ENCODE assay signal across 14 mouse cellular contexts in genomic region chr6:42352486-42352846, GRCm38 (mm10). TPM values are rescaled to one million over a fixed set of nuclear protein-coding genes. Genes with fewer than 3 reads are reported as not detected.
DNase-seq lines count a peak whose midpoint lies in the region; ATAC-seq and TF ChIP-seq lines count a peak whose summit lies in the region.
"Had no signal": no experiment of that assay in that cellular context is flagged by ENCODE, and none has a peak within 500 bp of the region (broad histone marks: within the 10 kb centered on the region; RNA-seq: fewer than 3 reads in every experiment).

No protein-coding gene starts in this region.

- H3K9ac ChIP-seq in heart, embryonic 13.5 days = peak overlapping the region; percentile 100
- no peak overlapping the region for H3K9ac ChIP-seq in limb, embryonic 14.5 days (ENCODE audit: low read depth, low read length, severe bottlenecking)
- H3K9ac ChIP-seq in stomach, postnatal 0 days (ENCODE audit: low read length) = no peak overlapping the region
- H3K9ac ChIP-seq: forebrain, embryonic 15.5 days had no signal

- no peak for ATAC-seq in heart, embryonic 13.5 days (ENCODE audit: extremely low read depth, insufficient number of reproducible peaks, low FRiP score, low TSS enrichment)
- ATAC-seq in megakaryocyte, adult 5-6 weeks (ENCODE audit: poor library complexity, severe bottlenecking) = no peak
- no peak for ATAC-seq in limb, embryonic 14.5 days (ENCODE audit: low FRiP score, low read depth)
- no peak for ATAC-seq in stomach, postnatal 0 days (ENCODE audit: low FRiP score, low TSS enrichment)
- ATAC-seq: forebrain, embryonic 15.5 days had no signal

- no peak for DNase-seq in heart, adult 18-20 months
- DNase-seq in limb, embryonic 14.5 days (ENCODE audit: low spot score) = no peak
- no peak for DNase-seq in stomach, postnatal 0 days (ENCODE audit: low spot score)
- DNase-seq in retina, embryonic 14.5 days (ENCODE audit: low spot score) = no peak
- no peak for DNase-seq in ovary, postnatal 14 days (ENCODE audit: low spot score)
- DNase-seq: kidney, postnatal 4 days; right cerebral cortex, adult 18-20 months had no signal

- peak overlapping the region; percentile 100 for H3K27ac ChIP-seq in heart, embryonic 13.5 days (replicated peaks)
- no peak overlapping the region for H3K27ac ChIP-seq in limb, embryonic 14.5 days (replicated peaks; ENCODE audit: low read depth, low read length)
- H3K27ac ChIP-seq in stomach, postnatal 0 days (replicated peaks) = no peak overlapping the region
- H3K27ac ChIP-seq: forebrain, embryonic 15.5 days had no signal

- TF ChIP-seq EP300 in stomach, postnatal 0 days (optimal IDR thresholded peaks at IDR 0.05) = no peak

- no peak for TF ChIP-seq POLR2A in limb, embryonic 14.5 days (IDR thresholded peaks at IDR 0.05; ENCODE audit: borderline replicate concordance, extremely low read depth, insufficient read depth, insufficient read length)

- H3K4me1 ChIP-seq in heart, embryonic 13.5 days = peaks cover 75% of the 10 kb centered on the region
- H3K4me1 ChIP-seq in megakaryocyte, embryonic 14.5 days = peaks cover 83% of the 10 kb centered on the region
- peaks cover 38% of the 10 kb centered on the region for H3K4me1 ChIP-seq in limb, embryonic 14.5 days (ENCODE audit: control insufficient read depth, insufficient read depth, low read length)
- H3K4me1 ChIP-seq in stomach, postnatal 0 days (replicated peaks; ENCODE audit: control insufficient read depth, insufficient read depth) = peaks cover 15% of the 10 kb centered on the region

- H3K4me3 ChIP-seq in heart, embryonic 13.5 days = peak overlapping the region; percentile 94
- H3K4me3 ChIP-seq in megakaryocyte, embryonic 14.5 days (replicated peaks) = peak overlapping the region; percentile 98
- no peak overlapping the region for H3K4me3 ChIP-seq in limb, embryonic 14.5 days (replicated peaks; ENCODE audit: low read length)
- H3K4me3 ChIP-seq in stomach, postnatal 0 days (ENCODE audit: low read depth, low read length) = no peak overlapping the region
- H3K4me3 ChIP-seq: forebrain, embryonic 15.5 days had no signal

- H3K9me3 ChIP-seq in heart, embryonic 13.5 days = no peaks in the 10 kb centered on the region
- H3K9me3 ChIP-seq in megakaryocyte, embryonic 14.5 days = no peaks in the 10 kb centered on the region
- no peaks in the 10 kb centered on the region for H3K9me3 ChIP-seq in limb, embryonic 14.5 days (ENCODE audit: control insufficient read depth, low read length)
- H3K9me3 ChIP-seq in stomach, postnatal 0 days (ENCODE audit: control insufficient read depth, low read length) = no peaks in the 10 kb centered on the region
- H3K9me3 ChIP-seq: forebrain, embryonic 15.5 days had no signal

- H3K36me3 ChIP-seq in heart, embryonic 13.5 days = peaks cover 60% of the 10 kb centered on the region
- H3K36me3 ChIP-seq in megakaryocyte, embryonic 14.5 days (replicated peaks; ENCODE audit: low read length) = peaks cover 70% of the 10 kb centered on the region
- peaks cover 45% of the 10 kb centered on the region for H3K36me3 ChIP-seq in limb, embryonic 14.5 days (ENCODE audit: control insufficient read depth, insufficient read depth, low read length)
- peaks cover 12% of the 10 kb centered on the region for H3K36me3 ChIP-seq in stomach, postnatal 0 days (ENCODE audit: control insufficient read depth, insufficient read depth, low read length)

- peak overlapping the region; percentile 98 for H3K4me2 ChIP-seq in heart, embryonic 13.5 days
- peak overlapping the region; percentile 77 for H3K4me2 ChIP-seq in limb, embryonic 14.5 days (replicated peaks; ENCODE audit: low read depth, low read length, severe bottlenecking)
- H3K4me2 ChIP-seq in stomach, postnatal 0 days (replicated peaks; ENCODE audit: low read depth) = peak overlapping the region; percentile 90; the same call in 1 of the 2 replicates
- H3K4me2 ChIP-seq: forebrain, embryonic 15.5 days had no signal

- no peaks in the 10 kb centered on the region for H3K27me3 ChIP-seq in heart, embryonic 13.5 days (replicated peaks)
- H3K27me3 ChIP-seq in megakaryocyte, embryonic 14.5 days (replicated peaks) = no peaks in the 10 kb centered on the region
- H3K27me3 ChIP-seq in limb, embryonic 14.5 days (ENCODE audit: control insufficient read depth, insufficient read depth, low read length) = no peaks in the 10 kb centered on the region
- no peaks in the 10 kb centered on the region for H3K27me3 ChIP-seq in stomach, postnatal 0 days (ENCODE audit: control insufficient read depth, insufficient read depth, low read length)
- H3K27me3 ChIP-seq: forebrain, embryonic 15.5 days had no signal

- WGBS in heart, embryonic 13.5 days = 61% methylated on average over 1 of the region's 1 CpGs
- 93% methylated on average over 1 of the region's 1 CpGs for WGBS in limb, embryonic 14.5 days
- 96% methylated on average over 1 of the region's 1 CpGs for WGBS in stomach, postnatal 0 days

- no peak for TF ChIP-seq CTCF in stomach, postnatal 0 days (IDR thresholded peaks at IDR 0.05; ENCODE audit: low read depth)

RNA-seq across cellular contexts. Expression of gene Zyx, which starts 3.0 kb away (rescaled TPM):
- 156 and 173 TPM in 2 replicates for polyA plus RNA-seq in heart, embryonic 13.5 days (2015; fragmentation: Nextera tagmentation; extraction: Ambion mirVana)
- total RNA-seq in heart, adult 18-20 months (2021) = 10 to 100 TPM; 50.2 to 51.8 TPM
- polyA plus RNA-seq in megakaryocyte, embryonic 14.5 days (2012; ENCODE audit: insufficient read depth, low replicate concordance) = 8,612 and 27,789 TPM in 2 replicates
- total RNA-seq in megakaryocyte, adult 5-6 weeks (2015) = 411 and 420 TPM in 2 replicates
- 117 and 131 TPM in 2 replicates for total RNA-seq in megakaryocyte, adult 5-6 weeks (2017)
- 176 and 232 TPM in 2 replicates for polyA plus RNA-seq in limb, embryonic 14.5 days (2012; rRNA removed)
- polyA plus RNA-seq in limb, embryonic 14.5 days (2014; fragmentation: Nextera tagmentation; extraction: Ambion mirVana) = 152 and 159 TPM in 2 replicates
- polyA plus RNA-seq in stomach, postnatal 0 days (2015; fragmentation: Nextera tagmentation; extraction: Ambion mirVana) = 60.5 and 68.0 TPM in 2 replicates

RNA-seq across cellular contexts. Expression of gene Epha1, which starts 20.6 kb away (rescaled TPM):
- 3.3 and 3.4 TPM in 2 replicates for polyA plus RNA-seq in heart, embryonic 13.5 days (2015; fragmentation: Nextera tagmentation; extraction: Ambion mirVana)
- total RNA-seq in heart, adult 18-20 months (2021) = under 1 TPM; 0.20 to 0.26 TPM
- polyA plus RNA-seq in megakaryocyte, embryonic 14.5 days (2012; ENCODE audit: insufficient read depth, low replicate concordance) = not detected in 2 replicates
- not detected in 2 replicates for total RNA-seq in megakaryocyte, adult 5-6 weeks (2015)
- total RNA-seq in megakaryocyte, adult 5-6 weeks (2017) = not detected in 2 replicates
- 17.7 and 18.3 TPM in 2 replicates for polyA plus RNA-seq in limb, embryonic 14.5 days (2012; rRNA removed)
- 7.4 and 8.8 TPM in 2 replicates for polyA plus RNA-seq in limb, embryonic 14.5 days (2014; fragmentation: Nextera tagmentation; extraction: Ambion mirVana)
- polyA plus RNA-seq in stomach, postnatal 0 days (2015; fragmentation: Nextera tagmentation; extraction: Ambion mirVana) = 19.9 and 20.1 TPM in 2 replicates
- total RNA-seq: common myeloid progenitor, adult 5-6 weeks had no signal

RNA-seq across cellular contexts. Expression of gene Fam131b, which starts 28.0 kb away (rescaled TPM):
- 0.17 TPM in 2 replicates for polyA plus RNA-seq in heart, embryonic 13.5 days (2015; fragmentation: Nextera tagmentation; extraction: Ambion mirVana)
- under 1 TPM; 0.35 to 0.44 TPM for total RNA-seq in heart, adult 18-20 months (2021)
- 0.41 TPM in 1 of 2 replicates, not detected in the other for polyA plus RNA-seq in megakaryocyte, embryonic 14.5 days (2012; ENCODE audit: insufficient read depth, low replicate concordance)
- total RNA-seq in megakaryocyte, adult 5-6 weeks (2015) = not detected in 2 replicates
- total RNA-seq in megakaryocyte, adult 5-6 weeks (2017) = not detected in 2 replicates
- polyA plus RNA-seq in limb, embryonic 14.5 days (2012; rRNA removed) = 2.9 and 3.6 TPM in 2 replicates
- polyA plus RNA-seq in limb, embryonic 14.5 days (2014; fragmentation: Nextera tagmentation; extraction: Ambion mirVana) = 0.29 and 0.47 TPM in 2 replicates
- polyA plus RNA-seq in stomach, postnatal 0 days (2015; fragmentation: Nextera tagmentation; extraction: Ambion mirVana) = 0.10 and 0.12 TPM in 2 replicates
- total RNA-seq: common myeloid progenitor, adult 5-6 weeks; hematopoietic stem cell, adult 5-6 weeks had no signal

RNA-seq across cellular contexts. Expression of gene Tas2r143, which starts 47.6 kb away (rescaled TPM):
- not detected in 2 replicates for polyA plus RNA-seq in heart, embryonic 13.5 days (2015; fragmentation: Nextera tagmentation; extraction: Ambion mirVana)
- total RNA-seq in heart, adult 18-20 months (2021) = not detected
- not detected in 2 replicates for polyA plus RNA-seq in megakaryocyte, embryonic 14.5 days (2012; ENCODE audit: insufficient read depth, low replicate concordance)
- 0.39 and 1.6 TPM in 2 replicates for total RNA-seq in megakaryocyte, adult 5-6 weeks (2015)
- total RNA-seq in megakaryocyte, adult 5-6 weeks (2017) = 1.5 TPM in 1 of 2 replicates, not detected in the other
- polyA plus RNA-seq in limb, embryonic 14.5 days (2012; rRNA removed) = 0.17 and 0.28 TPM in 2 replicates
- polyA plus RNA-seq in limb, embryonic 14.5 days (2014; fragmentation: Nextera tagmentation; extraction: Ambion mirVana) = not detected in 2 replicates
- not detected in 2 replicates for polyA plus RNA-seq in stomach, postnatal 0 days (2015; fragmentation: Nextera tagmentation; extraction: Ambion mirVana)
- total RNA-seq: common myeloid progenitor, adult 5-6 weeks; hematopoietic stem cell, adult 5-6 weeks had no signal
- polyA plus RNA-seq: forebrain, embryonic 15.5 days; limb, embryonic 11.5 days had no signal

RNA-seq across cellular contexts. Expression of gene Tas2r135, which starts 52.8 kb away (rescaled TPM):
- polyA plus RNA-seq in heart, embryonic 13.5 days (2015; fragmentation: Nextera tagmentation; extraction: Ambion mirVana) = not detected in 2 replicates
- not detected for total RNA-seq in heart, adult 18-20 months (2021)
- polyA plus RNA-seq in megakaryocyte, embryonic 14.5 days (2012; ENCODE audit: insufficient read depth, low replicate concordance) = not detected in 2 replicates
- total RNA-seq in megakaryocyte, adult 5-6 weeks (2015) = 0.25 and 0.59 TPM in 2 replicates
- not detected in 2 replicates for total RNA-seq in megakaryocyte, adult 5-6 weeks (2017)
- 0.11 TPM in 1 of 2 replicates, not detected in the other for polyA plus RNA-seq in limb, embryonic 14.5 days (2012; rRNA removed)
- not detected in 2 replicates for polyA plus RNA-seq in limb, embryonic 14.5 days (2014; fragmentation: Nextera tagmentation; extraction: Ambion mirVana)
- not detected in 2 replicates for polyA plus RNA-seq in stomach, postnatal 0 days (2015; fragmentation: Nextera tagmentation; extraction: Ambion mirVana)
- total RNA-seq: common myeloid progenitor, adult 5-6 weeks; hematopoietic stem cell, adult 5-6 weeks had no signal
- polyA plus RNA-seq: forebrain, embryonic 15.5 days; limb, embryonic 11.5 days had no signal

Comparison
In these comparisons a context has a peak if more than half of its experiments do, and no peak if none do; other contexts are left out.
1. H3K4me3 ChIP-seq: peak in heart, embryonic 13.5 days (single experiment) and megakaryocyte, embryonic 14.5 days (single experiment); none in limb, embryonic 14.5 days (single experiment) and stomach, postnatal 0 days (single experiment).
2. RNA of gene Zyx, which starts 3.0 kb away (polyA plus RNA-seq): 8,612 to 27,789 TPM in megakaryocyte, embryonic 14.5 days; 152 to 232 TPM in limb, embryonic 14.5 days, 156 to 173 TPM in heart, embryonic 13.5 days and 60.5 to 68.0 TPM in stomach, postnatal 0 days; every median in the first group is over 10 times any median in the second.
3. Peak in every context shown above with its lines, with median percentiles within 50 percentile points of each other: H3K4me2 ChIP-seq.